9 mouse cellular contexts compared by ENCODE assay signal in genomic region chr4:154246115-154247040, GRCm38 (mm10). TPM values are rescaled to one million over a fixed set of nuclear protein-coding genes. Genes with fewer than 3 reads are reported as not detected.
A peak's percentile ranks its signal among the peaks of the same experiment; 100 is the strongest.
DNase-seq lines count a peak whose midpoint lies in the region; ATAC-seq and TF ChIP-seq lines count a peak whose summit lies in the region.
"Had no signal": no experiment of that assay in that cellular context is flagged by ENCODE, and none has a peak within 500 bp of the region (broad histone marks: within the 10 kb centered on the region; RNA-seq: fewer than 3 reads in every experiment).

No protein-coding gene starts in this region.

- DNase-seq in layer of hippocampus, adult 18-20 months (ENCODE audit: low spot score in 2 of 2) = peak; percentile 36 to 55
- DNase-seq in layer of hippocampus, adult 9-10 months (ENCODE audit: low spot score) = no peak
- DNase-seq in embryonic facial prominence, embryonic 10.5 days (ENCODE audit: low spot score) = peak; percentile 92
- DNase-seq in heart, adult 11 months = peak; percentile 98
- peak; percentile 87 for DNase-seq in liver
- DNase-seq in midbrain, postnatal 0 days (ENCODE audit: low spot score) = peak; percentile 60

- peak overlapping the region; percentile 69 for H3K27ac ChIP-seq in embryonic facial prominence, embryonic 10.5 days (replicated peaks)
- no peak overlapping the region for H3K27ac ChIP-seq in intestine, postnatal 0 days (ENCODE audit: low read depth, low read length)
- no peak overlapping the region for H3K27ac ChIP-seq in midbrain, postnatal 0 days (ENCODE audit: low read depth, low read length)
- peak overlapping the region; percentile 38; the same call in 1 of the 2 replicates for H3K27ac ChIP-seq in stomach, embryonic 16.5 days (ENCODE audit: low read length)

- H3K9ac ChIP-seq in intestine, postnatal 0 days (ENCODE audit: low read depth, low read length) = no peak overlapping the region
- no peak overlapping the region for H3K9ac ChIP-seq in midbrain, postnatal 0 days (replicated peaks; ENCODE audit: low read length, poor library complexity, severe bottlenecking)
- H3K9ac ChIP-seq in stomach, embryonic 16.5 days (ENCODE audit: low read length) = peak overlapping the region; percentile 46; the same call in 1 of the 2 replicates

- ATAC-seq in intestine, postnatal 0 days = peak; percentile 77
- no peak for ATAC-seq in midbrain, postnatal 0 days (ENCODE audit: low FRiP score)
- ATAC-seq in stomach, embryonic 16.5 days (ENCODE audit: insufficient read depth, low FRiP score) = peak; percentile 74

- H3K9me3 ChIP-seq in embryonic facial prominence, embryonic 10.5 days = no peaks in the 10 kb centered on the region
- no peaks in the 10 kb centered on the region for H3K9me3 ChIP-seq in intestine, postnatal 0 days (ENCODE audit: control insufficient read depth)
- no peaks in the 10 kb centered on the region for H3K9me3 ChIP-seq in midbrain, postnatal 0 days (ENCODE audit: low read length)
- no peaks in the 10 kb centered on the region for H3K9me3 ChIP-seq in stomach, embryonic 16.5 days (replicated peaks; ENCODE audit: control insufficient read depth, low read length)

- H3K4me3 ChIP-seq in embryonic facial prominence, embryonic 10.5 days = peak overlapping the region; percentile 52
- H3K4me3 ChIP-seq in intestine, postnatal 0 days (ENCODE audit: low read depth, low read length) = no peak overlapping the region
- H3K4me3 ChIP-seq in midbrain, postnatal 0 days (ENCODE audit: low read depth, low read length) = no peak overlapping the region
- peak overlapping the region; percentile 35 for H3K4me3 ChIP-seq in stomach, embryonic 16.5 days (replicated peaks; ENCODE audit: low read length)

- no peaks in the 10 kb centered on the region for H3K27me3 ChIP-seq in embryonic facial prominence, embryonic 10.5 days (replicated peaks; ENCODE audit: low read depth, poor library complexity, severe bottlenecking)
- H3K27me3 ChIP-seq in intestine, postnatal 0 days (replicated peaks; ENCODE audit: control insufficient read depth, insufficient read depth, low read length) = no peaks in the 10 kb centered on the region
- no peaks in the 10 kb centered on the region for H3K27me3 ChIP-seq in midbrain, postnatal 0 days (ENCODE audit: insufficient read depth, low read length)
- no peaks in the 10 kb centered on the region for H3K27me3 ChIP-seq in stomach, embryonic 16.5 days (ENCODE audit: control insufficient read depth, insufficient read depth, low read length)

- TF ChIP-seq CTCF in intestine, postnatal 0 days (IDR thresholded peaks at IDR 0.05; ENCODE audit: low read depth) = peak; percentile 97
- TF ChIP-seq CTCF in midbrain, postnatal 0 days (IDR thresholded peaks at IDR 0.05) = peak; percentile 86

- H3K4me2 ChIP-seq in intestine, postnatal 0 days (replicated peaks; ENCODE audit: low read depth) = peak overlapping the region; percentile 66
- H3K4me2 ChIP-seq in midbrain, postnatal 0 days (ENCODE audit: low read depth, low read length, poor library complexity, severe bottlenecking) = no peak overlapping the region
- peak overlapping the region; percentile 59 for H3K4me2 ChIP-seq in stomach, embryonic 16.5 days (ENCODE audit: low read depth, low read length)

- peaks cover 49% of the 10 kb centered on the region for H3K4me1 ChIP-seq in embryonic facial prominence, embryonic 10.5 days
- H3K4me1 ChIP-seq in intestine, postnatal 0 days (replicated peaks; ENCODE audit: control insufficient read depth, insufficient read depth, low read length) = no peaks in the 10 kb centered on the region
- H3K4me1 ChIP-seq in midbrain, postnatal 0 days (ENCODE audit: insufficient read depth, low read length) = no peaks in the 10 kb centered on the region; the same call in 1 of the 2 replicates
- peaks cover 18% of the 10 kb centered on the region for H3K4me1 ChIP-seq in stomach, embryonic 16.5 days (ENCODE audit: control insufficient read depth, insufficient read depth, low read length)

- 7% methylated on average over 19 of the region's 19 CpGs for WGBS in embryonic facial prominence, embryonic 10.5 days
- 11% methylated on average over 19 of the region's 19 CpGs for WGBS in intestine, postnatal 0 days
- 14% methylated on average over 19 of the region's 19 CpGs for WGBS in midbrain, postnatal 0 days
- 9% methylated on average over 18 of the region's 19 CpGs for WGBS in stomach, embryonic 16.5 days

- H3K36me3 ChIP-seq in embryonic facial prominence, embryonic 10.5 days (replicated peaks) = peaks cover 29% of the 10 kb centered on the region
- no peaks in the 10 kb centered on the region for H3K36me3 ChIP-seq in intestine, postnatal 0 days (ENCODE audit: control insufficient read depth, insufficient read depth)
- H3K36me3 ChIP-seq in midbrain, postnatal 0 days (ENCODE audit: insufficient read depth, low read length) = no peaks in the 10 kb centered on the region
- H3K36me3 ChIP-seq in stomach, embryonic 16.5 days (ENCODE audit: control insufficient read depth, insufficient read depth, low read length) = no peaks in the 10 kb centered on the region
- H3K36me3 ChIP-seq: G1E had no signal

RNA-seq across cellular contexts. Expression of gene Arhgef16, which starts 55.1 kb away (rescaled TPM):
- total RNA-seq in layer of hippocampus, adult 18-20 months (2021) = under 1 TPM; 0.57 to 0.71 TPM
- 9.9 and 10.3 TPM in 2 replicates for polyA plus RNA-seq in embryonic facial prominence, embryonic 10.5 days (2016; fragmentation: Nextera tagmentation; extraction: Ambion mirVana)
- 65.9 and 69.4 TPM in 2 replicates for polyA plus RNA-seq in intestine, postnatal 0 days (2015; fragmentation: Nextera tagmentation; extraction: Ambion mirVana)
- total RNA-seq in midbrain, postnatal 0 days (2014; rRNA removed) = 5.0 and 8.1 TPM in 2 replicates
- polyA plus RNA-seq in midbrain, postnatal 0 days (2015; fragmentation: Nextera tagmentation; extraction: Ambion mirVana) = 2.7 and 3.5 TPM in 2 replicates
- polyA plus RNA-seq in stomach, embryonic 16.5 days (2015; fragmentation: Nextera tagmentation; extraction: Ambion mirVana) = 36.2 and 41.2 TPM in 2 replicates
- polyA plus RNA-seq: G1E had no signal

Comparison
In these comparisons a context has a peak if more than half of its experiments do, and no peak if none do; other contexts are left out.
1. H3K27ac ChIP-seq: peak in embryonic facial prominence, embryonic 10.5 days (single experiment) and stomach, embryonic 16.5 days (single experiment); none in intestine, postnatal 0 days (single experiment) and midbrain, postnatal 0 days (single experiment).
2. H3K4me3 ChIP-seq: peak in embryonic facial prominence, embryonic 10.5 days (single experiment) and stomach, embryonic 16.5 days (single experiment); none in intestine, postnatal 0 days (single experiment) and midbrain, postnatal 0 days (single experiment).